Mouse (Mus musculus): ENCODE results near the gene Zar1l.

DNA sequence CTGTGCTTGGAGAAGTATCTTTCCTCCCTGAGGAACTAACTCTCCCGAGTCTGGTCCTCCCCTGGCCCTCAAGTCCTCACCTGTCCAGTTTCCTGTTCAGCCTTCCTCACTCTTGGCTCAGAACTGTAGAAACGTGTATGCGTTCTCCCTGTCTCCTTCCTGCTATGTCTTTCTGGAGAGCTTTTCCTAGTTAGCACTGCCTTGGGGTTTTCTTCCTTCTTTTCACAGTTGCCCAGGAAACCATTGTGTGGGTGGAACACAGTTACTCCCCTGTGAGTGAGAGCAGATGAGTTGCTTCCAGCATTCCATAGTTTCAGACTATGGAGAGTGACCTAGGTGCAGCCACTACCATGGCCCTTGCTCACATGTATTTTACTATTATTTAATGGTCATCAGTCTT, 48.3 kb upstream of the Zar1l start:
- TF ChIP-seq CTCF (IDR thresholded peaks at IDR 0.05; ENCODE audit: extremely low read depth, insufficient read length, insufficient replicate concordance, low read depth, low read length) (no peak), POLR2A (IDR thresholded peaks at IDR 0.05; ENCODE audit: low read depth, low read length) (no peak)

All from small intestine, adult 2 months (tissue).